In the genomic region with DNA sequence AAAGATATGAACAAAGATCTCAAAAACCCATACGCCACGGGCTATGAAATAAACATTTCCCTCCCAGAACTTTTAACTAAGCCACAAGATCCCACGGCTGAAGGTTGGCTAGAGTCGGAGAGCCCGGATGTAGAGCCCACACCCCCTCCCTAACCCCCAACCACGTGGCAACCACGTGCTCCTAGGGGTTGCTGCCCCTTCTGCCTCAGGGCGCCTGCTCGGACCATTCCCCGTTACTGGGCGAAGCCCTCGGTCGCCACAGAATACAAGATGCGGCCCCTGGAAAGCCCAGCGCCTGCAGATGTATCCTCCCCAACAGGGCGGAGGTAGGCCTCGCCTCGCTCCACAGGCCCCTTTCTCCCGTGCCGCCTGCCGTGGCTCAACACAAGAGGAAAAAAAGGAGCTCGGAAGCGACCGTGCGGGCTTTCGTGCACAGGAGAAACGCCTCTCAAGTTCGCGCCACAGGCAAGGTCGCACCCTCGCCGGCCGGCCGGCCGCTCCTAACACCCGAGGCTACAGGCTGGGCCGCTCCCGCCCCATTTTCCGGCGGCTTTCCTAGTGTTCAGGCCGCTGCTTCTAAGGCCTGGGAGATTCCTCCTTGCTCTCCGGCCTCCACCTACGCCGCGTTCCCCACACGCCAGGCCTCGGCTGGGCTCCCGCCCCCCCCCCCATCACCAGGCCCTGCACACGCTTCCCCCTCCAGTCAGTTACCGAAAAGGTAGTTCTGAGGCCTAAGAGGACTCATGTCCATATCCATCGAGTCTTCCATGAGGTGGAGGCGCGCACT, we compare ENCODE assay signal across 7 mouse cellular contexts. TPM values are rescaled to one million over a fixed set of nuclear protein-coding genes. Genes with fewer than 3 reads are reported as not detected.
DNase-seq lines count a peak whose midpoint lies in the region; ATAC-seq lines count a peak whose summit lies in the region.

No protein-coding gene starts in this region.

- peak; percentile 66 to 68 for DNase-seq in adrenal gland, adult 18-20 months (ENCODE audit: low spot score in 2 of 2)
- DNase-seq in embryo, embryonic 10 days (ENCODE audit: low spot score), result peak; percentile 83
- peak; percentile 60 for DNase-seq in gastrocnemius, postnatal 25 days
- peak; percentile 86 for DNase-seq in intestine, embryonic 14.5 days (ENCODE audit: low spot score)
- DNase-seq in limb, embryonic 10.5 days (ENCODE audit: low spot score), result peak; percentile 88
- peak; percentile 96 for DNase-seq in midbrain, embryonic 11.5 days (ENCODE audit: low spot score, missing footprints)
- DNase-seq in spleen, adult 18-20 months, result peak; percentile 56 to 66

- H3K27me3 ChIP-seq in intestine, embryonic 14.5 days (replicated peaks; ENCODE audit: control insufficient read depth, insufficient read depth, low read length), result no peaks in the 10 kb centered on the region
- H3K27me3 ChIP-seq in limb, embryonic 10.5 days (ENCODE audit: low read depth, poor library complexity, severe bottlenecking), result no peaks in the 10 kb centered on the region
- no peaks in the 10 kb centered on the region for H3K27me3 ChIP-seq in midbrain, embryonic 11.5 days (ENCODE audit: control insufficient read depth, insufficient read depth, low read length)

- WGBS in intestine, embryonic 14.5 days, result 3% methylated on average over 52 of the region's 53 CpGs
- 2% methylated on average over 52 of the region's 53 CpGs for WGBS in limb, embryonic 10.5 days
- WGBS in midbrain, embryonic 11.5 days, result 3% methylated on average over 53 of the region's 53 CpGs

- H3K9me3 ChIP-seq in intestine, embryonic 14.5 days (ENCODE audit: control insufficient read depth, low read length), result no peaks in the 10 kb centered on the region
- no peaks in the 10 kb centered on the region for H3K9me3 ChIP-seq in limb, embryonic 10.5 days (replicated peaks)
- no peaks in the 10 kb centered on the region for H3K9me3 ChIP-seq in midbrain, embryonic 11.5 days (ENCODE audit: control insufficient read depth, low read length)

- H3K4me3 ChIP-seq in intestine, embryonic 14.5 days (ENCODE audit: low read depth, low read length), result peak overlapping the region; percentile 78
- H3K4me3 ChIP-seq in limb, embryonic 10.5 days, result peak overlapping the region; percentile 91
- peak overlapping the region; percentile 99 for H3K4me3 ChIP-seq in midbrain, embryonic 11.5 days (ENCODE audit: low read depth, low read length)

- ATAC-seq in intestine, embryonic 14.5 days (replicated peaks; ENCODE audit: low FRiP score, low TSS enrichment, low read depth), result peak; percentile 66
- peak; percentile 71 for ATAC-seq in midbrain, embryonic 11.5 days (ENCODE audit: low FRiP score)

- H3K9ac ChIP-seq in intestine, embryonic 14.5 days (ENCODE audit: low read length), result peak overlapping the region; percentile 99
- H3K9ac ChIP-seq in midbrain, embryonic 11.5 days (ENCODE audit: low read length), result peak overlapping the region; percentile 97

- peak overlapping the region; percentile 89 for H3K27ac ChIP-seq in intestine, embryonic 14.5 days (ENCODE audit: low read depth)
- peak overlapping the region; percentile 97 for H3K27ac ChIP-seq in limb, embryonic 10.5 days
- peak overlapping the region; percentile 67 for H3K27ac ChIP-seq in midbrain, embryonic 11.5 days (ENCODE audit: low read depth, low read length)

- H3K36me3 ChIP-seq in intestine, embryonic 14.5 days (ENCODE audit: control insufficient read depth, insufficient read depth, low read length), result peaks cover 41% of the 10 kb centered on the region
- H3K36me3 ChIP-seq in limb, embryonic 10.5 days, result peaks cover 46% of the 10 kb centered on the region
- H3K36me3 ChIP-seq in midbrain, embryonic 11.5 days (ENCODE audit: control insufficient read depth, insufficient read depth, low read length), result peaks cover 3% of the 10 kb centered on the region; the same call in 1 of the 2 replicates

- H3K4me1 ChIP-seq in intestine, embryonic 14.5 days (replicated peaks; ENCODE audit: control insufficient read depth, insufficient read depth, low read length), result peaks cover 16% of the 10 kb centered on the region
- H3K4me1 ChIP-seq in limb, embryonic 10.5 days, result peaks cover 13% of the 10 kb centered on the region
- H3K4me1 ChIP-seq in midbrain, embryonic 11.5 days (ENCODE audit: control insufficient read depth, insufficient read depth, low read length), result peaks cover 4% of the 10 kb centered on the region; the same call in 1 of the 2 replicates

- H3K4me2 ChIP-seq in intestine, embryonic 14.5 days (ENCODE audit: low read length), result peak overlapping the region; percentile 61
- H3K4me2 ChIP-seq in midbrain, embryonic 11.5 days, result peak overlapping the region; percentile 92

RNA-seq across cellular contexts. Expression of a gene that starts 0.6 kb away (rescaled TPM):
- total RNA-seq in adrenal gland, adult 18-20 months (2021), result 100 to 1,000 TPM; 224 to 282 TPM
- total RNA-seq in gastrocnemius, postnatal 25 days (2021), result 100 to 1,000 TPM; 103 to 105 TPM
- polyA plus RNA-seq in intestine, embryonic 14.5 days (2014; fragmentation: Nextera tagmentation; extraction: Ambion mirVana), result 1,263 and 1,282 TPM in 2 replicates
- polyA plus RNA-seq in limb, embryonic 10.5 days (2016; fragmentation: Nextera tagmentation; extraction: Ambion mirVana), result 1,479 and 1,796 TPM in 2 replicates
- polyA plus RNA-seq in midbrain, embryonic 11.5 days (2014; fragmentation: Nextera tagmentation; extraction: Ambion mirVana), result 1,003 and 1,036 TPM in 2 replicates

RNA-seq across cellular contexts. Expression of a gene that starts 15.2 kb away (rescaled TPM):
- total RNA-seq in adrenal gland, adult 18-20 months (2021), result 1 to 10 TPM; 1.3 to 2.0 TPM
- 1 to 10 TPM; 1.8 to 2.0 TPM for total RNA-seq in gastrocnemius, postnatal 25 days (2021)
- polyA plus RNA-seq in intestine, embryonic 14.5 days (2014; fragmentation: Nextera tagmentation; extraction: Ambion mirVana), result 1.5 and 2.1 TPM in 2 replicates
- 1.7 and 5.7 TPM in 2 replicates for polyA plus RNA-seq in limb, embryonic 10.5 days (2016; fragmentation: Nextera tagmentation; extraction: Ambion mirVana)
- polyA plus RNA-seq in midbrain, embryonic 11.5 days (2014; fragmentation: Nextera tagmentation; extraction: Ambion mirVana), result 3.9 and 5.2 TPM in 2 replicates

RNA-seq across cellular contexts. Expression of a gene that starts 41.0 kb away (rescaled TPM):
- total RNA-seq in adrenal gland, adult 18-20 months (2021), result under 1 TPM in 1 of 2 experiments, not detected in 1; 0.19 TPM
- total RNA-seq in gastrocnemius, postnatal 25 days (2021), result not detected
- polyA plus RNA-seq in intestine, embryonic 14.5 days (2014; fragmentation: Nextera tagmentation; extraction: Ambion mirVana), result 0.15 and 0.19 TPM in 2 replicates
- not detected in 2 replicates for polyA plus RNA-seq in limb, embryonic 10.5 days (2016; fragmentation: Nextera tagmentation; extraction: Ambion mirVana)
- 1.9 and 2.9 TPM in 2 replicates for polyA plus RNA-seq in midbrain, embryonic 11.5 days (2014; fragmentation: Nextera tagmentation; extraction: Ambion mirVana)

Comparison
In these comparisons a context has a peak if more than half of its experiments do, and no peak if none do; other contexts are left out.
1. Peak in every context shown above with its lines: DNase-seq, ATAC-seq, H3K4me3 ChIP-seq and H3K27ac ChIP-seq.